In the genomic region with DNA sequence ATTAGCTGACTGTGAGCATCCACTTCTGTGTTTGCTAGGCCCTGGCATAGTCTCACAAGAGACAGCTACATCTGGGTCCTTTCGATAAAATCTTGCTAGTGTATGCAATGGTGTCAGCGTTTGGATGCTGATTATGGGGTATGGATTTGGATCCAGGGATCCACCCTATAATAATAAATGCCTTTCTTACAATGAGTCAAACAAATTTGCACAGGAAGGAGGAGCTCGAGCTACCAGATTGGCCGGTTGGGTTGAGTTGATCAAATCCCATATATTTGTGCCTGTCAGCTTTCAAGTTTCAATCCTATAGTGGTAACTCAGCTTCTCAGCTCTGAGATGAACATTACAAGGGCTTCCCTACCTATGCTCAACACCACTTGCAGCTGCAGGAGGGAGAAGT, we compare ENCODE assay signal across 18 mouse cellular contexts. TPM values are rescaled to one million over a fixed set of nuclear protein-coding genes. Genes with fewer than 3 reads are reported as not detected.
"Had no signal": no experiment of that assay in that cellular context is flagged by ENCODE, and none has a peak within 500 bp of the region (broad histone marks: within the 10 kb centered on the region; RNA-seq: fewer than 3 reads in every experiment).

A gene (plus strand): TSS at position 301 of the 400 bp plus-strand sequence.

RNA-seq across cellular contexts. Expression of the gene that starts here (rescaled TPM):
- total RNA-seq: granulocyte monocyte progenitor cell, adult 5-6 weeks; layer of hippocampus, postnatal 10 days; liver, adult 2 months had no signal
- polyA plus RNA-seq: heart, embryonic 10.5 days; heart, embryonic 12.5 days; heart, embryonic 14.5 days; heart, embryonic 16.5 days; hindbrain, embryonic 10.5 days; hindbrain, embryonic 12.5 days; hindbrain, embryonic 14.5 days; hindbrain, embryonic 16.5 days; intestine, embryonic 15.5 days; intestine, postnatal 0 days; kidney, embryonic 14.5 days; kidney, embryonic 16.5 days; limb, embryonic 10.5 days; limb, embryonic 13.5 days; liver, adult 2 months; liver, embryonic 12.5 days had no signal
